In genomic region chr19:57615972-57616621, GRCm38 (mm10) we compare ENCODE assay signal across 15 mouse cellular contexts.
"Had no signal": no experiment of that assay in that cellular context is flagged by ENCODE, and none has a peak within 500 bp of the region (broad histone marks: within the 10 kb centered on the region; RNA-seq: fewer than 3 reads in every experiment).

No protein-coding gene starts in this region.

- H3K27ac ChIP-seq: hindbrain, embryonic 13.5 days; hindbrain, postnatal 0 days; intestine, embryonic 15.5 days; limb, embryonic 13.5 days; liver, embryonic 14.5 days; midbrain, embryonic 12.5 days; neural tube, embryonic 15.5 days had no signal

- ATAC-seq: hindbrain, postnatal 0 days; intestine, embryonic 15.5 days; midbrain, embryonic 16.5 days had no signal

- H3K4me1 ChIP-seq: intestine, embryonic 15.5 days had no signal

- DNase-seq: kidney, postnatal 4 days; left cerebral cortex, postnatal 4 days; lung, adult 18-20 months; lung, postnatal 10 days; right cerebral cortex, adult 18-20 months; spleen, adult 18-20 months; thymus, postnatal 36 days had no signal

- H3K4me3 ChIP-seq: hindbrain, embryonic 13.5 days; intestine, embryonic 15.5 days; limb, embryonic 13.5 days; midbrain, embryonic 12.5 days; neural tube, embryonic 15.5 days had no signal

- H3K4me2 ChIP-seq: hindbrain, embryonic 13.5 days; intestine, embryonic 15.5 days; limb, embryonic 13.5 days; midbrain, embryonic 12.5 days; neural tube, embryonic 15.5 days had no signal

- H3K9me3 ChIP-seq: hindbrain, embryonic 13.5 days; intestine, embryonic 15.5 days; limb, embryonic 13.5 days; midbrain, embryonic 12.5 days; neural tube, embryonic 15.5 days had no signal

- H3K9ac ChIP-seq: hindbrain, embryonic 13.5 days; intestine, embryonic 15.5 days; limb, embryonic 13.5 days; liver, embryonic 14.5 days; midbrain, embryonic 12.5 days; neural tube, embryonic 15.5 days had no signal

- H3K27me3 ChIP-seq: hindbrain, embryonic 13.5 days; intestine, embryonic 15.5 days; limb, embryonic 13.5 days; midbrain, embryonic 12.5 days; neural tube, embryonic 15.5 days had no signal

- H3K36me3 ChIP-seq: intestine, embryonic 15.5 days; limb, embryonic 13.5 days; neural tube, embryonic 15.5 days had no signal
